Mouse (Mus musculus): ENCODE measurements around the gene Nom1. TPM values are rescaled to one million over a fixed set of nuclear protein-coding genes. Genes with fewer than 3 reads are reported as not detected.

The Nom1 gene
- polyA plus RNA-seq, 2 experiments = 19.0 to 22.0 TPM

DNA sequence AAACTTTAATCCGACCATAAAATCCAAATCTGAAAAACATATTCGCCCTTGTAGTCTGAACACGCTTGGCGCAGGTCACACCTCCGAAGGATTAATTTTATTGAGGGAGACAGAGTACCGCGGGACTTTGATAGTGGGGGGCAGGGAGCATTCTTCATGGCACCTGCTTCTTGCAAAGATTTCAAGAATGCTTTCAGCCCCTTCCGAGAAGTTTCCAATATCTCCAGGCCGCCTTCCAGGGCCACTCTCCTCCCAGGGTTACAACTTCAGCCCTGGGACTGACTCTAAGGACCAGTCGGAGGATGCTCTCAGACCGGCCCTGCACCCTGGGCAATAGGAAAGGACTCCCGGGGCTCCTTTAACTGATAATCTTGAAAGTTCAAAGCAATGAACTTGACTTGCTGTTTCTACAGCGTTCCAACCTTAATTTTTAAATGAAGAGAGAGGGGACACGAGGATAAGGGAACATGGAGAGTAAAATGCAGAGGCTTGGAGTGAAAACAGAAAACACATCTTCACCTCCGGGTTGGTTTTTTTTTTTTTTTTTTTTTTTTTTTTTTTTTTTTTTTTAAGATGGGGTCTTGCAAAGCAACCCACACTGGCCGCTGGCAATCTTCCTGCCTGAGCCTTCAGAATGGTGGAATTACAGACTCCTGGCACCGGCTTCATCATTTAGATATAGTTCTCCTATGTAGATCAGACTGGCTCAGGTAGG lies 34.0 kb downstream of the Nom1 start:
- H3K36me3 ChIP-seq (ENCODE audit: control insufficient read depth, insufficient read depth, low read length) = no peaks in the 10 kb centered on the region
- H3K4me3 ChIP-seq (replicated peaks; ENCODE audit: low read length) = peak overlapping the region; percentile 35
- no peaks in the 10 kb centered on the region for H3K9me3 ChIP-seq (ENCODE audit: control insufficient read depth, low read length)
- ATAC-seq (ENCODE audit: low FRiP score, low read depth) = peak; percentile 34; the same call in 1 of the 2 replicates
- no peak overlapping the region for H3K9ac ChIP-seq (ENCODE audit: low read depth, low read length, severe bottlenecking)
- no peak for DNase-seq (ENCODE audit: low spot score)
- H3K4me1 ChIP-seq (ENCODE audit: control insufficient read depth, insufficient read depth, low read length) = peaks cover 7% of the 10 kb centered on the region
- peak overlapping the region; percentile 50 for H3K4me2 ChIP-seq (replicated peaks; ENCODE audit: low read depth, low read length, severe bottlenecking)
- H3K27ac ChIP-seq (replicated peaks; ENCODE audit: low read depth, low read length) = no peak overlapping the region
- no peak for TF ChIP-seq POLR2A (IDR thresholded peaks at IDR 0.05; ENCODE audit: borderline replicate concordance, extremely low read depth, insufficient read depth, insufficient read length)
- WGBS = 3% methylated on average over 17 of the region's 17 CpGs
- peaks cover 76% of the 10 kb centered on the region for H3K27me3 ChIP-seq (ENCODE audit: control insufficient read depth, insufficient read depth, low read length)

DNA sequence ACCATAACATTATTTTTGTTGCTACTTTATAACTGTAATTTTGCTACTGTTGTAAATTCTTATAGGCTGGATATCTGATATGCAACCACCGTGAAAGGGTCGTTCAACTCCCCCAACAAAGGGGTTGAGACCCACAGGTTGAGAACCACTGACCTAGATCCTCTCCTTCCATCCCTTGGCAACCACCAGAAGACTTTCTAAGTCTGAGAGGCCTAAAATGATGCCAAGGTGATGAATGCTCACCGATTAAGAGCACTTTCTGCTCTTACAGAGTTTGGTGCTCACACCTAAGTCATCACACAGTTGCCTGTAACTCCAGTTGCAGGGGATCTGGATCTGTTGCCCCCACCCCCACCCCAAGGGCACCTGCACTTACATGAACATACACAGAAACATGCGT lies 35.0 kb downstream of the Nom1 start:
- no peak for TF ChIP-seq POLR2A (IDR thresholded peaks at IDR 0.05; ENCODE audit: borderline replicate concordance, extremely low read depth, insufficient read depth, insufficient read length)
- no peak overlapping the region for H3K27ac ChIP-seq (replicated peaks; ENCODE audit: low read depth, low read length)
- no peaks in the 10 kb centered on the region for H3K9me3 ChIP-seq (ENCODE audit: control insufficient read depth, low read length)
- no peak for ATAC-seq (ENCODE audit: low FRiP score, low read depth)
- H3K4me1 ChIP-seq (ENCODE audit: control insufficient read depth, insufficient read depth, low read length) = peaks cover 7% of the 10 kb centered on the region
- H3K4me2 ChIP-seq (replicated peaks; ENCODE audit: low read depth, low read length, severe bottlenecking) = no peak overlapping the region
- peaks cover 86% of the 10 kb centered on the region for H3K27me3 ChIP-seq (ENCODE audit: control insufficient read depth, insufficient read depth, low read length)
- H3K4me3 ChIP-seq (replicated peaks; ENCODE audit: low read length) = no peak overlapping the region
- no peaks in the 10 kb centered on the region for H3K36me3 ChIP-seq (ENCODE audit: control insufficient read depth, insufficient read depth, low read length)
- WGBS = 12% methylated on average over 4 of the region's 4 CpGs
- H3K9ac ChIP-seq (ENCODE audit: low read depth, low read length, severe bottlenecking) = no peak overlapping the region
- DNase-seq (ENCODE audit: low spot score) = no peak

DNA sequence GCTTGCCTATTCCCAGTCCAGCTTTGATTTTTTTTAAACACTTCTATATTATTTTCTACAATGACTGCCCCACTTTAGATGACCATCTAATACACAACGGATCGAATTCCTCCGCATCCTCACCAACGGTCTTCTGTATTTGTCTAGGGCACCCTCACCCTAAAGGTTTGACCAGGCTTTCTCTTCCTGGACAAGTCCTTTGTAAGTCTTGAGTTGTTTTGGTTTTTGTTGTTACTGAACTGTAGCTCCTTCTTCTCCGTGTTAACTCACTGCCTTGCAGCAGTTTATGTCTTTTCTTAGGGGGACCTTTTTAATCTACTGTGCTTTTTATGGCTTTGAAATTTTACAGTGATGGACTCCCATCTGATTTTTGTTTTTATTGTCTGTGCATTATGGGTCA lies 35.8 kb downstream of the Nom1 start:
- Histone ChIP-seq H3K4me3 (replicated peaks; ENCODE audit: low read length) (no peak overlapping the region), H3K27ac (replicated peaks; ENCODE audit: low read depth, low read length) (no peak overlapping the region), H3K27me3 (ENCODE audit: control insufficient read depth, insufficient read depth, low read length) (peaks cover 94% of the 10 kb centered on the region), H3K36me3 (ENCODE audit: control insufficient read depth, insufficient read depth, low read length) (no peaks in the 10 kb centered on the region), H3K4me1 (ENCODE audit: control insufficient read depth, insufficient read depth, low read length) (peaks cover 7% of the 10 kb centered on the region), H3K4me2 (replicated peaks; ENCODE audit: low read depth, low read length, severe bottlenecking) (no peak overlapping the region), H3K9ac (ENCODE audit: low read depth, low read length, severe bottlenecking) (no peak overlapping the region), H3K9me3 (ENCODE audit: control insufficient read depth, low read length) (no peaks in the 10 kb centered on the region)
- WGBS = 22% methylated on average over 5 of the region's 5 CpGs
- ATAC-seq (ENCODE audit: low FRiP score, low read depth) (no peak), DNase-seq (ENCODE audit: low spot score) (no peak)
- no peak for TF ChIP-seq POLR2A (IDR thresholded peaks at IDR 0.05; ENCODE audit: borderline replicate concordance, extremely low read depth, insufficient read depth, insufficient read length)

DNA sequence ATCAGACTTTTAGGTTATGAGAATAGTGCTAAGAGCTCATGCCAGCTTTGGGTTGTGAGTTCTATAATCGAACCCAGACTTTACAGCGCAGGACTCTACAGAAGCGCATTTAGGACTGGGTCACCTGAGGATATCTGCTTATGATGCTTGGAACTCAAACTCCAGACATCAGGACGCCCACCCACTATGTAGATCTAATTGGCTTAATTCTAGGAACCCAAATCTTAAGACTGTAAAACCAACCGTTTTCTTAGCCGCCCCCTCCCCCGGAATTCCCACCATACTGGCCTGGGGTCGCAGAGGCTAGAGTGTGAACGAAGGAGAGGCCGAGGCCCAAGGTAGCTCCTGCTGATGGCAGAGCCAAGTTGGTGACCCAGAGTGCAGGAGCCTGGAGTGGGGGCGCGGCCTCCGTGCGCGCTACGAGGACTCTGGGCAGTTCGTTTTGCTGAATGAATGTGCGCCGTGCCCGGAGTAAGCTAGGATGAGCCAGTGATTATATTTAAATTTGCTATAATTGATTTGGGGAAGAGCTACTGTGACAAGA lies 36.5 kb downstream of the Nom1 start:
- Histone ChIP-seq H3K4me3 (replicated peaks; ENCODE audit: low read length) (no peak overlapping the region), H3K9me3 (ENCODE audit: control insufficient read depth, low read length) (no peaks in the 10 kb centered on the region), H3K27me3 (ENCODE audit: control insufficient read depth, insufficient read depth, low read length) (peaks cover 97% of the 10 kb centered on the region), H3K4me1 (ENCODE audit: control insufficient read depth, insufficient read depth, low read length) (peaks cover 7% of the 10 kb centered on the region), H3K4me2 (replicated peaks; ENCODE audit: low read depth, low read length, severe bottlenecking) (no peak overlapping the region), H3K36me3 (ENCODE audit: control insufficient read depth, insufficient read depth, low read length) (no peaks in the 10 kb centered on the region), H3K27ac (replicated peaks; ENCODE audit: low read depth, low read length) (no peak overlapping the region), H3K9ac (ENCODE audit: low read depth, low read length, severe bottlenecking) (no peak overlapping the region)
- no peak for TF ChIP-seq POLR2A (IDR thresholded peaks at IDR 0.05; ENCODE audit: borderline replicate concordance, extremely low read depth, insufficient read depth, insufficient read length)
- DNase-seq (ENCODE audit: low spot score) (no peak), ATAC-seq (ENCODE audit: low FRiP score, low read depth) (no peak)
- WGBS = 1% methylated on average over 20 of the region's 20 CpGs

DNA sequence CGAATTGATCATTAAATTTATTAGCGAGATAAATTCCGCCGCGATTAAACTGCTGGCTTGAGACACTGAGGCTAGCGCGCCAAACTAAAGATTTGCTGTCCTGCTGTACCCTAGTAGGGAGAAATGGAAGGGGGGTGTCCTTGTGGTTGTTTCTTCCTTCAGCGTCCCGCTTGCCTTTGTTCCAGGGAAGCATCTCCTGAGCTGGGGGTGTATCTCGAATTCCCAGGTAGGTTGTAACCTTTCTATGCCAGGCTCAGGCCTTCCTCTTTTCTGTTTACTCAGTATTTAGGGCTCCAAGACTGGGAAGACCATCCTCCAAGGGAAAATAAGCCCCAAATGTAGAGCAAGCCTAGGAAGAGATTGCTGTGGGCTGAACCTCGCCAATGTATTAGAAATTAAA lies 36.9 kb downstream of the Nom1 start:
- no peaks in the 10 kb centered on the region for H3K36me3 ChIP-seq (ENCODE audit: control insufficient read depth, insufficient read depth, low read length)
- DNase-seq (ENCODE audit: low spot score) = no peak
- no peak overlapping the region for H3K9ac ChIP-seq (ENCODE audit: low read depth, low read length, severe bottlenecking)
- H3K27ac ChIP-seq (replicated peaks; ENCODE audit: low read depth, low read length) = no peak overlapping the region
- peaks cover 97% of the 10 kb centered on the region for H3K27me3 ChIP-seq (ENCODE audit: control insufficient read depth, insufficient read depth, low read length)
- no peak for TF ChIP-seq POLR2A (IDR thresholded peaks at IDR 0.05; ENCODE audit: borderline replicate concordance, extremely low read depth, insufficient read depth, insufficient read length)
- peaks cover 7% of the 10 kb centered on the region for H3K4me1 ChIP-seq (ENCODE audit: control insufficient read depth, insufficient read depth, low read length)
- 4% methylated on average over 11 of the region's 11 CpGs for WGBS
- H3K9me3 ChIP-seq (ENCODE audit: control insufficient read depth, low read length) = no peaks in the 10 kb centered on the region
- no peak for ATAC-seq (ENCODE audit: low FRiP score, low read depth)
- no peak overlapping the region for H3K4me2 ChIP-seq (replicated peaks; ENCODE audit: low read depth, low read length, severe bottlenecking)
- no peak overlapping the region for H3K4me3 ChIP-seq (replicated peaks; ENCODE audit: low read length)
